Mouse (Mus musculus) c-Kit-positive CD71-positive TER-119-negative erythroid progenitor cells, embryonic 14.5 days (primary cell): Measurements from ENCODE around the gene Cir1.

Experiments used
- DNase-seq: peaks from one replicate; pipeline ENCODE4 v3.0.0-alpha.2; 2013; ENCODE audit warnings: low read depth

Gene Cir1

GRCm38 (mm10) chr2:73312152-73313116 is at the start of gene Cir1, which contains the start of gene Scrn3:
Gene Cir1 (minus strand): TSS chr2:73312701.
Gene Scrn3 (plus strand): TSS chr2:73312601.
- peak; percentile 94 for DNase-seq

- DNase-seq = no peak
Observed at GRCm38 (mm10) chr2:73360536-73360935, 48.0 kb upstream of the Cir1 start.

- DNase-seq = peak; percentile 48
Observed at GRCm38 (mm10) chr2:73359941-73360340, 47.4 kb upstream of the Cir1 start.

GRCm38 (mm10) chr2:73357004-73357403 is 44.5 kb upstream of the Cir1 start:
- no peak for DNase-seq

- no peak for DNase-seq
Observed at GRCm38 (mm10) chr2:73351927-73352374, 39.5 kb upstream of the Cir1 start.

- no peak for DNase-seq
Observed at GRCm38 (mm10) chr2:73351496-73351895, 39.0 kb upstream of the Cir1 start.

- DNase-seq = no peak
Observed at GRCm38 (mm10) chr2:73348221-73348620, 35.7 kb upstream of the Cir1 start.

GRCm38 (mm10) chr2:73347766-73348165 is 35.3 kb upstream of the Cir1 start:
- DNase-seq = no peak

- no peak for DNase-seq
Observed at GRCm38 (mm10) chr2:73347136-73347535, 34.6 kb upstream of the Cir1 start.

- DNase-seq = no peak
Observed at GRCm38 (mm10) chr2:73346345-73347086, 34.0 kb upstream of the Cir1 start.

- DNase-seq = no peak
Observed at GRCm38 (mm10) chr2:73345204-73345603, 32.7 kb upstream of the Cir1 start.

GRCm38 (mm10) chr2:73343701-73344100 is 31.2 kb upstream of the Cir1 start:
- DNase-seq = no peak

GRCm38 (mm10) chr2:73338415-73338814 is 25.9 kb upstream of the Cir1 start:
- DNase-seq = no peak

GRCm38 (mm10) chr2:73335949-73336348 is 23.4 kb upstream of the Cir1 start:
- DNase-seq = no peak

- DNase-seq = no peak
Observed at GRCm38 (mm10) chr2:73325871-73326270, 13.4 kb upstream of the Cir1 start.

GRCm38 (mm10) chr2:73322991-73323390 is 10.5 kb upstream of the Cir1 start:
- DNase-seq = no peak

GRCm38 (mm10) chr2:73319218-73319617 is 6.7 kb upstream of the Cir1 start:
- DNase-seq = no peak

GRCm38 (mm10) chr2:73317426-73317825 is 4.9 kb upstream of the Cir1 start:
- DNase-seq = no peak

GRCm38 (mm10) chr2:73314311-73314710 is 1.8 kb upstream of the Cir1 start:
- DNase-seq = no peak

- DNase-seq = peak; percentile 87
Observed at GRCm38 (mm10) chr2:73313117-73313501, 608 bp upstream of the Cir1 start.

GRCm38 (mm10) chr2:73306006-73306405 is 6.5 kb downstream of the Cir1 start:
- no peak for DNase-seq

- no peak for DNase-seq
Observed at GRCm38 (mm10) chr2:73304506-73304905, 8.0 kb downstream of the Cir1 start.

- no peak for DNase-seq
Observed at GRCm38 (mm10) chr2:73302722-73303121, 9.8 kb downstream of the Cir1 start.
